Mouse (Mus musculus) layer of hippocampus, postnatal 14 days (tissue): Measurements from ENCODE around the gene Rpl3l. TPM values are rescaled to one million over a fixed set of nuclear protein-coding genes. Genes with fewer than 3 reads are reported as not detected.
"Not testable (repeated sequence)": the region's sequence is repeated elsewhere in the genome, so short reads cannot be mapped to it uniquely, and the experiment has no call there.

Experiments used
- DNase-seq, 2 experiments: peaks; one replicate each; pipeline ENCODE4 v3.0.0; 2021 to 2022; ENCODE audit warnings: low spot score in 2 of 2, mixed read lengths in 1 of 2
- long read RNA-seq, 2 experiments: library from polyadenylated mRNA; stranded (forward); transcript quantifications; one replicate each; pipeline ENCODE4 v2.0.0; 2021
- total RNA-seq, 2 experiments: library from RNA; stranded (reverse); gene quantifications; 2 replicates each; pipeline ENCODE4 v1.2.3; 2021

Rpl3l gene
- total RNA-seq, result 1 to 10 TPM in 1 of 2 experiments, under 1 TPM in 1; 0.79 to 1.0 TPM
- long read RNA-seq, experiment 1, partial matches to known transcripts, result 0 of 1 reads
- long read RNA-seq, experiment 1, other reads (novel, unspliced or antisense), result 1 of 1 reads
- long read RNA-seq, experiment 2, result 0 reads

DNA sequence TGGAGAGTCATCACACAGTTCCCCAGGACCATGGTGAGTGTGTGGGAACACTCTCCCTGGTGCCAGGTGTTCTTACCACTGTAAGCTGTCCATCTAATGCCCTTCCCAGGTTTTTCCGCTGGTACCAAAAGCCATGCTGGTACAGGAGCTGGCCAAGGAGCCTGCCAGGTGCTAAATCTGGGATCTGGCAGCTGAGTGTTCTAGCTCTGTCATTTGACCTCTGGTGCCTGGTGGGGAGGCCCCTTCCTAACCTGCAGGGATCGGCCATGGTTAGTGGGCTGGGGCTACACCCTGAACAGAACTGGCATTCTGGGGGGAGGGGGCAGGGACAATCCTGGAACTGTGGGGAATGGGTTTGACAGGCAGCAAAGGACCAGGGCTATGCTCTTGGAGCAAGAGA, at the start of gene Rpl3l:
Gene Rpl3l, plus strand, starts transcription at position 203 of the 400 bp plus-strand sequence.
- no peak for DNase-seq

DNA sequence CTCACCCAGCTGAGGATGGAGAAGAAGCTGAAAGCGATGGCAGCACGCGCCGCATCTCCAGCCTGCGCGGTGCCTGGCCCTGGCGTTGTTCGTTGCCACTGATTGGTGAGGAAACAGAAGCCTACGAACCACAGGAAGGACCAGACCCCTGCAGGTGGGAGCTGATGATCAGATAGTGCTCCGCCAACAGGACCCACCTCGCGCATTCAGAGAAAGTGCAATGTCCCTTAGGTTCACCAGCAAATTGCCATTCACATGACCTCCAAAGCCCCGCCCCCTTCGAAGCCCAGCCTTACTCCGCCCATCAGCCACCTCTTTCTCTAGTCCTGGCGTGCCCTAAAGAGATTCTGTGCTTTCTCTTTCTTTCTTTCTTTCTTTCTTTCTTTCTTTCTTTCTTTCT, 41.1 kb upstream of the Rpl3l start:
- no peak for DNase-seq

DNA sequence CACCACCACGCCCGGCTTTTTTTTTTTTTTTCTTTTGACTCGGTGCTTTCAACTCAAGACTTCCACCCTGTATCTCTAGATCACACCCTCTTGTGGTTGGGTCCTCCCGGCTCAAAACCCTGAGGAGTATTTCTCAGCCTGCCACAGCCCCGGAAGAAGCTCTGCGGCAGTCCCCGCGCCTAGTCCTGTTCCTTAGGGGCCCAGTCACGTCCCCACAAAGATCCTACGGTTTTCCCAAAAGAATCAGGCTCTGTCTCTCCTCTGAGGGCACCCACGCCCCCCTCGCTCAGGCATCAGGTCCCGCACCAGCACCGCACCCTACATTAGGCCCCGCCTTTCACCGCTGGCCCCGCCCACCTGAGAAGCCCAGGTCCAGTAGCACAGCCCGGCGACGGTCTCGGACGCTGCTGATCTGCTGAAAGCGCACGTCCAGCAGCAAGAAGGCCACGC, 40.4 kb upstream of the Rpl3l start:
- no peak for DNase-seq

DNA sequence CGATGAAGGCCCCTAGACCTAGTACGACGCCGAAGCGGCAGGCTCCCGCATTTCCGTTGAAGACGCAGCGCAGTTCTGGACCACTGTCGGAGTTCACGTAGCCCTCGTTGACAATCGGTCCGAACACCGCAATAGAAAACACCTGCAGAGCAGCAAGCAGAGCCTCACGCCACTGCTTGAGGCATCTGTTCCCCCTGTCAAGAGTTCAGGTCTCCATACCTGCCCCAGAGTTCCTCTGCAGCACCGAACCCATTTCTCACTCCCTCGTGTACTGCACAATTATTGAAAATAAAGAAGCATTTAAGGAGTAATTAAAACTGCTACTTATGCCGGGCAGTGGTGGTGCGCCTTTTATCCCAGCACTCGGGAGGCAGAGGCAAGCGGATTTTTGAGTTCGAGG, 40.0 kb upstream of the Rpl3l start:
- no peak for DNase-seq

DNA sequence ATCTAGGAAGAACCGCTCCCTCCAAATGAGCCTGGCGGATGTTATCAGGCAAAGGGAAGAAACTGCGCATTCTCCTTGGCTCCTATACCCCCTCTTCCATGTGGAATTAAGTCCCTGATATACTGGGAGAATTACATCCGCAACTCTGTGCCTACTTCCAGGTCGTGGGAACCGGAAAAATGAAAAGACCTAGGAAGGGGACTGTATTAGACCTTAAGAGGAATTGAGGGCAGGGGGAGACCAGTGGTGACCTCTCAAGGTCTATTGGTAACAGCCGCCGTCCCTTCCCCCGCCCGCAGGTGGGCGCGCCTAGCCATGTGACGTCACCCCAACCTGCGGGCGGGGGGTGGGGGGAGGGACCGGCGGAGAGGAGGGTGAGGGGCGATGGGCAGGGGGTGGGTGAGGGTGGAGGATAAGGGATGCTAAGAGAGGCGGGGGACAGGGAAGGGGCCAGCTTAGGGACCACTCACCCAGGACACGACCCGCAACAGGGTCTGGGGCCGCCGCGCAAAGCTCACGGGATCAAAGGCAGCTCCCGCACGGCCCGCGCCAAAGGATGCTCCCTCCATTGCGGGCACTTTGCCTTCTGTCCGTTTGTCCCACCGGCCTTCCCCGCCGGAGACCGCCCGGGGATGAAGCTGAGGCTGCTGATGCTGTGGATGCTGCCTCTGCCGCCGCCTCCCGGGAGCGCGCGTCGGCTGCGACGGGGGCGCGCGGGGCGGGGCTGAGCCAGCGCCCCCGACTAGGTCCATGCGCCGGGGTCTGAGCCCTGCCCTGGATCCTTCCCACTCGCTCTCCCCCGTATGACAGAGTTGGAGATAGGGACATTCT, 38.2 kb upstream of the Rpl3l start, which contains the start of gene Syngr3:
Gene Syngr3, minus strand, starts transcription at position 705 of the 831 bp plus-strand sequence.
- peak in 1 of 2 experiments; percentile 50 for DNase-seq

DNA sequence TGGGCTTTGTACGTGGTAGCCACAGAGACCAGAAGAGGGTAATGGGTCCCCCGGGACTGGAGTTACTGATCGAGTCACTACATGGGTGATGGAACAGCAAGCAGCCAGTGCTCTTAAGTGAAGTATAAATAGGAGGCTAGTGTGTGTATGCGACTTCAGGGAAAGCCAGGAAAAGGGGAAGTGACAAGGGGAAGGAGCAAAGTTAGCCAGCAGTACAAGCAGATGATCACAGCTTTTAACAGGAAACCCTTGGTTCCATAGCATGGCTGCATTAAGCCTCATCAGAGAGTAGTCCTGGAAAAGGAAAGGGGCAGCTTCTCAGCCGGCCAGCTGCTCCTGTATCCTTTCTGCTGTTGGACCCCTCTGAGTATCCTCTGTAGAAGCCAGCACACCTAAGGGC, 35.2 kb upstream of the Rpl3l start:
- no peak for DNase-seq

DNA sequence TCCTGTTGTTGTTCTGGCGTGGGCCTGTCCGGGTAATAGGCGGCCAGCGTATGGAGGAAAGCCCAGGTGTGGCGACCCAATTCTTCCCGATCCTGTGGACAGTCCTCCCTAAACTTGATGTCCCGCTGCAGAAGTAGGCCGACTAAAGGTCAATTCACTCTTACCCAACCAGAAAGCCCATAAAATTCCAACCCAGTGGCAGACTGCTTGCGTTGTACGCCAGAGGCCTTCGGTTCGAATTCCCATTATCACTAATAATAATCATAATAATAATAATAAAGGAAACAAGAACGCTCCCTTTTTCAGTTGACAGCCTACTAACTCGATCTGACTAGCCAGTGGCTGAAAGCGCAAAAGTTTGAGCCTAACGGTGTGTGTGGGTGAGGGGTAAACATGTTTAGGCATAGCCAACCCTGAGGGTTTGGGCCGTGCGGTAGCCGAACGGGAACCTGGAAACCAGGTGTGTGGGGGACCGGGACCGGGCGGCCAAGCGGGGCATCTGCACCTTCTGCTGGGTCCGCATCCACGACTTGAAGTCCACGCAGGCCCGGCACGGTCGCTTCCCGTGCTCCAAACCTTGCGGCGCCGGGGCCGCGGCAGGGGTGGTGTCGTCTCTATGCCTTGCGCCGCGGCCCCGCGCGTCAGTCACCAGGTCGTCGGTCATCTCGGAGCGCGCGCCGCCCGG, 32.2 kb upstream of the Rpl3l start:
- DNase-seq, result no peak

DNA sequence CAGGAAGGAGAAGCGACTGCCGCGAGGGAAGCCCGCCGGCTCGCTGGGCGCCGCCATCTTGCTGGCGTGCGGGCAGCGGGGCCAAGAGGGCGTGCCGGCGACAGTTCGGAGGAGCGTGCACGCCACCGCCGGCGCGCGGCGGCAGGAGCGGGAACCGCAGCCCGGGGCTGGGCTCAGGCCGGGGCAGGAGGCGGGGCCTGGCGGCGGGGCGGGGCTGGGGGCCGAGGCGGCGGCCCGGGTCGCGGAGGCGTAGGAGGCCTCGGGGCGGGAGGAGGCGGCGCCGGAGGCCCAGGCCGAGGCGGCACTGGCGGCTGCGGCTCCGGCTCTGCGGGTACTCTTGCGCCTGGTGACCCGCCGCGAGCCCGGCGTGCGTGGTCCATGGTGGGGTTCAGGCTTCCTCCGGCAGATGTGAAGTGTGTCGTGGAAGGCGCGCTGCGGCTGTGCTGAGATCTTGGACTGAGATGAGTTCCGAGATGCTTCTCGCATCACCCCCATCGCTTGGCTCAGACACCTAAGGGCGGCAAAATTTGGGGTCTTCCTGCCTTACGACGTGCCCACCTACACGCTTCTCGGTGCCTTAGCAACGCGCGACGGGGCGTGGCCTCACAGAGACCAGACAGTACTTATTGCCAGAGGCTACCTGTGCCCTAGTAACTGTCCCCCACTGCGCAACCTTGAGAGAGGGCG, 31.5 kb upstream of the Rpl3l start, which contains the start of the genes Gfer and Noxo1:
Gene Gfer, minus strand, starts transcription at position 146 of the 687 bp plus-strand sequence.
Gene Noxo1, plus strand, starts transcription at position 224 of the 687 bp plus-strand sequence.
- peak; percentile 75 to 80 for DNase-seq

DNA sequence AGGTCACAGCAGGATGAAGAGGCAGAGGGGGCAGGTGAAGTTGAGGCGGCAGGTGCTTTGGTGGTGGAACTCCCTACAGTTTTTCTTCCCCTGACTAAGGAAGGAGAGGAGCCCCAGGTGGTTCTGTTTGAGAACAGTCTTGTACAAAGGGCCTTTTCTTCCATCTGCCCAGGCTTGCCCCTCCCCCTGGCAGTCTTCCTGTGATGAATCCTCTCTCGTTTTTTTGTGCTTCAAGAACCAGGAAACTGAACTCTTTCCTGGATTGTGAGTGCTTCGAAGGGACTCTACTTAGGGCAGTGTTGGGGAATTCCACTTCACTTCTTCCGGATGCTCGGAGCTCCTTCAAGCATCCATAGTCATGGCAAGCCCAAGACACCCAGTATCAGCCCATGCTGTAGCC, 29.6 kb upstream of the Rpl3l start:
- no peak for DNase-seq

DNA sequence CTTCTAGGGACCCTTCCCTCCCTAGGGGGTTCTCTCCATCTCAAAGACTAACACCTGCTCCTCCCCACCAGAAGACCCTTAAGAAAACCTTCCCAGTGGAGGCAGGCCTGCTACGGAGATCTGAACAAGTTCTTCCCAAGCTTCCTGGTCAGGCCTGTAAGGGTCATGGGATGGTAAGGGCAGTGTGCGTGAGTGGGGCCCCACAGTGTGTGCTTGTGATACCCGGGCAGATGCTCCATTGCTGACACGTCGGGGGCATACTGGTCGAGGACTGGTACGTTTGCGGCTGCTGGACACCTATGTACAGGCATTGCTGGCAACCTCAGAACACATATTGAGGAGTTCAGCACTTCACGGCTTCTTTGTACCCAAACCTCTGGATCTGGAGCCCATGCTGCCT, 28.9 kb upstream of the Rpl3l start:
- no peak for DNase-seq

DNA sequence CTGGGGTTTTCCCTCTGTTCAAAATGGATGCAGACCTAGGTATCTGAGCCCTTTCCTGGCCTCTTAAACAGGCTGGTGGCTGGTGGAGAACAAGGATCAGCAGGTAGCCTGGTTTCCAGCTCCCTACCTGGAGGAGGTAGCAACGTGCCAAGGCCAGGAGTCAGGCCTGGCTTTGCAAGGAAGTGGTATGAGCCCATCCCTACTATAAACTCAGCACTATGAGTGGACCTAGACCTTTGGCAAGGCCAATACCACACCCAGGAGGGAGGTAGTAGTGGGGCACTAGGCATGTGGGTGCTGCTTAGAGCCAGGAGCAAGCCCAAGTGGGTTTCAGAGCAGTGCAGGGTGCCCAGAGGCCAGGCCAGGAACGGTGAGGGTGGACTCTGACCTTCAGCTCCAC, 28.1 kb upstream of the Rpl3l start:
- DNase-seq, result no peak

DNA sequence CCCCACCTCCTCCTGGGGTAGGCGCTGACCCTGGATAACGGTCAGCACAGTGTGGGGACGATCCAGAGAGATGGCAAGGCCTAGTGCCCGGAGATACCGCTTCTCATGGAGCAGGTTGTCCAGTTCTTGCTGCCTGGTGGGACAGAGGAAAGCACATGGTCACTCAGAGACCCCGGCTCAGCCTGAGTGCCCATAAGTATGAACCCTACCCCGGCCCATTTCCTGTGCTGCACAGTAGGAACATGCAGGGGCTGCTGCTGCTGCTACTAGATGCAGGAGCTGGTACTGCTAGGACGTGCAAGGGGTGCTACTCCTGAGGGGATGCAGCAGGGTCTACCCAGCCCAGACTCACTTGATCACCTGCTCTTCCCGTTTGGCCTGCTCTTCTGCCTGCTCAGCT, 26.4 kb upstream of the Rpl3l start:
- no peak for DNase-seq

DNA sequence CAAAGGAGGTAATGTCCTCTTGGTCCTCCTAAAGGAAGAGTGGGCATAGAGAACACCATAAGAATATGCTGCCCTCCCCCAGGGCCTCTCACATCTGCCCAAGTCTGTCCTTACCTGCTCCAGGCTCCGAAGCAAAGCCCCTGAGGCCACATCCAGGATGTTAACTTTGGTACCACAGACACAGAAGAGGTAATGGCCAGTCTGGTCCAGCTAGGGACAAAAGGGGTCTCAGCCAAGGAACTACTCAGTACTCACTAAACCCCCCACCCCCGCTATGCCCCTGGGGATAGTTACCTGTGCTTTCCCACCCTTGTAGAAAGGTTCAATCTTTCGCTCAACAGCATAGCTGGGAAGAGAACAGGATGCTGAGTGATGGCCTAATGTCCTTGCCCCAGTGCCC, 21.8 kb upstream of the Rpl3l start:
- DNase-seq, result no peak

DNA sequence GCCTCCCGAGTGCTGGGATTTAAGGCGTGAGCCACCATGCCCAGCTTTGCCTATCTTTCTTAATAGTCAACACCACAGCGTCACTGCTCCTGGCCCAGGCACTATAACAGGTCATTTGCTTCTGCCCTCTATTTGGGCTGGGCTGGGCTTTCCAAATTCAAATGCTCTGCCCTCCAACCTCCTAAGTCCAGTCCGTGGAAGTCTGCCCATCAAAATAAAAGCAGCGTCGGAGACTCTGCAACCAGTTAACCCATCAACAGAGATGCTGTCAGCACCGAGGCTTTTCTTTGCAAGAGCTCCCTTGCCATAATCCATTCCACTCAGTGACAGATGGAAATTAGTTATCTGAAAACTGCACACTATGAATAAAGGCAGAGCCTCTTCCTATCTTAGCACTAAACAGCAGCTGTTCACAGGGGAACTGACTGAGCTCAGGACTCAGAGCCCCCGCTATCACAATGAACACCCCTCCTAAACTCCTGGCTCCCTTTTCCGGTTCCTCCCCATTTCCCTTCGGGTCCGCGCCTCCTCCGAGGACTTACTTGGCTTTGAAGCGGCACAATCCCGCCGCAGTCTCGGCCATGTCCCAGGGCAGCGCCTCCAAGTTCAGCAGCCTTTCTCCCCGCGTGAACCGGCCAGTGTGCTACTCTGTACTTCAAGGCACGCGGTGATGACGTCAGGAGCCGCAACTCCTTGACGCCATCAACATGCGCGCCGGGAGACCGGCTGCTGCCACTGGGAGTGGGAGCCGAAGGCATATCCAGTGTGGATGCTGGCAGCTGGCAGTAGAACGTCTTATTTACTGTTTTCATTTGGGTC, 20.4 kb upstream of the Rpl3l start, which contains the start of gene Tbl3:
Gene Tbl3, minus strand, starts transcription at position 679 of the 819 bp plus-strand sequence.
- DNase-seq, result peak; percentile 94 to 95

DNA sequence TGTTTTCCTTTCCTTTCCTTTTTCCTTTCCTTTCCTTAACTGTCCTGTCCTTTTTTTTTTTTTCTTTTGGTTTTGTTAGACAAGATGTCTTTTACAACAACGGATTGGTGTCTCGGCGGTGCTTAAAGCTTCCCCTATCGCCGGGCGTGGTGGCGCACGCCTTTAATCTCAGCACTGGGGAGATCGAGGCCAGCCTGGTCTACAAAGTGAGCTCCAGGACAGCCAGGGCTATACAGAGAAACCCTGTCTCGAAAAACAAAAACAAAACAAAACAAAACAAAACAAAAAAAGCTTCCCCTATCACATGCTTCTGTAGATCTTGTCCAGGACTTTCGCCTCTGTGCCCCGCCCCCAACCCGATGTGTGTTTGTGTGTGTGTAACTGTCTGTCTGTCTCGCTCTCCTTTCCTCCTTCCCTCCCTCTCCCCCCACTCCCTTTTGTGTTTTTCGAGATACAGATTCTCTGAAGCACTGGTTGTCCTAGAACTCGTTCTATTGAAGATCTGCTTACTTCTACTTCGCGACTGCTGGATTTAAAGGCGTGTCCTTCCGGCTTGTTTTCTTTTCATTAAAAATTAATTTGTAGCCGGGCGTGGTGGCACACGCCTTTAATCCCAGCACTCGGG, 19.7 kb upstream of the Rpl3l start:
- DNase-seq, result no peak

DNA sequence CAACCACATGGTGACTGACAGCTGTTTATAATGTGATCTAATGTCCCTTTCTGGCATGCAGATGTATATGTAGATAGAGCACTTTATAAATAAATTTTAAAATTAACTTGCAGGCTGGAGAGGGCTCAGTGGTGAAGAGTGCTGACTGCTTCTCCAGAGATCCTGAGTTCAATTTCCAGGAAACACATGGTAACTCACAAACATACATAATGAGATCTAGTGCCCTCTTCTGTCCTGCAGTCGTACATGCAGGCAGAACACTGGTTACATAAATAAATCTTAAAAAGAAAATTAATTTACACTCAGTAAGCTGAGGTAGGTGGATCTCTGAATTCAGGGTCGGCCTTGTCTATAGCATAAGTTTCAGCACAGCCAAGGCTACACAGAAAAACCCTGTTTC, 19.0 kb upstream of the Rpl3l start:
- DNase-seq, result no peak

DNA sequence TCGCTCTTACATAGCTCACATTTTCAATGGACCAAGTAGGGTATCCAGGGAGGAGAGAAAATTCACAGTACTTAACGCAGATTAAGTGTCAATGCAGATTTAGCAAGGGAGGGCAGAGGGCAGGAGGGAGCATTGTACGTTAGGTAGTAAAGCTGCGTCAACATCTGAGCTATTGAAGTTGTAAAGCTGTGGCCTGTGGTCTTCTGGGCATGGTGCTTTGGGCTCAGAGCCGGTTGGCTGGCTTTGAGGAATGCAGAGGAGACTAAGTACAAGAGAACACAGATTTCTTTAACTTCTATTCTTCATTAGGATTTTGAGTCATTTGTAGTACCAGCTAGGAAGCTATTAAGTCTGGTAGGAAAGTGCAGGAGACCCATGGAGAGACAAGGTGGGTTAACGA, 12.1 kb upstream of the Rpl3l start:
- DNase-seq, result no peak

DNA sequence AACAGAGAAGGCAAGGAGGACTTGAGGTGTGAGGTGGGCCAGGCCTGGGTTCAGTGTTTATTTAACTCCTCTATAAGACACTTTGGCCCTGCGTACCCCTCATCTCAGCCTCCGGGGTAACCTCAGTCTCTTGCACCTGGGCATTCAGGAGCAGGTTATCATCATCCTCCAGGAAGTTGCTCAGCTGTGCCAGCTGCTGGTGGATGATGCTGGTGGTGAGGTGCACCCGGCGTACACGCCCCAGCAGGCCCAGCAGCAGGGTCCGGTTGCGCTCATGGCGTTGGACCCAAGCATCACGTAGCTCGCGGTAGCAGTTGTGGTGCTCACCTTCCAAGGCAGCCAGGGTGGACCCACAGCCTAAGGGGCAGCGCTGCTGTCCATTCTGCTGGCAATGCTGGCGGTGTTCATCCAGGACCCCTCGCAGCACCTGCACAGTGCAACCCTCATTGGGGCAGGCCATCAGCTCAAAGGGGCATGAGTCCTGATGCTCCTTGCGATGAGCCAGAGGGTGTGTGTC, 11.4 kb upstream of the Rpl3l start:
- DNase-seq, result no peak

DNA sequence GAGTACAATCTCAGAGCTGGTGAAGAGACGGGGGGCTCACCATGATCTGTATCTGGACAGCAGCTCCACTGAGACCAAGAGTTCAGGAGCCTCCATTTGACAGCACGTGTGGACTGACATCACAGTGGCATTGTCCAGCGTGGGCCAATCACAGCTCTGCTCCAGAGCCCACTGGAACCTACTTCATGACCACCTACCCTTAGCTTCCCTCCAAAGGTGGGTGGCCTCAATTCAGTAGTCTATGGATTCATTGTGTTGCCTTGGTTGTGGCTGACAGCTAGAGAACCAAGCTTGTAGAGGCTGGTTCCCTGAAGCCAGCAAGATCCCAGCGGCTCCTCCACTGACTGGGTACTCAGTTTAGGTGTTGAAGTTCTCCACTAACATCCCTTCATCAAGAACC, 9.7 kb upstream of the Rpl3l start, which contains the start of the genes Rnf151 and Rps2:
Gene Rnf151, minus strand, starts transcription at position 121 of the 400 bp plus-strand sequence.
Gene Rps2, plus strand, starts transcription at position 174 of the 400 bp plus-strand sequence.
- DNase-seq, result no peak

DNA sequence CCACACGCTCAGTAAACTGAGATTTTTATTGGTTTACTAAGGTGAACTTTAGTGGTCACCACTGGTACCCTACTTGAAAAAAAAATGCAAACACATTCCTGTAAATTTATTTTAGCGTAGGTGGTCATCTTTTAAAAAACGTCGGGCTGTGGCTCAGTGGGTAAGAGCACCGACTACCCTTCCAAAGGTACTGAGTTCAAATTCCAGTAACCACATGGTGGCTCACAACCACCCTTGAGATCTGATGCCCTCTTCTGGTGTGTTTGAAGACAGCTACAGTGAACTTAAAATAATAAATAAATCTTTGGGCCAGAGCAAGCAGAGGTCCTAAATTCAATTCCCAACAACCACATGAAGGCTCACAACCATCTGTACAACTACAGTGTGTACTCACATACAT, 8.7 kb upstream of the Rpl3l start:
- not testable (repeated sequence) for DNase-seq
